Mouse (Mus musculus) frontal cortex, adult (tissue): ENCODE data around the gene Nrg3.
A peak's percentile ranks its signal among the peaks of the same experiment; 100 is the strongest.
"Not testable (repeated sequence)": the region's sequence is repeated elsewhere in the genome, so short reads cannot be mapped to it uniquely, and the experiment has no call there.

Experiments used
- ATAC-seq: cut with Nextera tagmentation; 2 replicates; pipeline ENCODE4 v1.9.2; 2017; ENCODE audit warnings: mild to moderate bottlenecking, moderate library complexity, mixed read lengths; ENCODE audit not compliant: low TSS enrichment

Nrg3 gene

DNA sequence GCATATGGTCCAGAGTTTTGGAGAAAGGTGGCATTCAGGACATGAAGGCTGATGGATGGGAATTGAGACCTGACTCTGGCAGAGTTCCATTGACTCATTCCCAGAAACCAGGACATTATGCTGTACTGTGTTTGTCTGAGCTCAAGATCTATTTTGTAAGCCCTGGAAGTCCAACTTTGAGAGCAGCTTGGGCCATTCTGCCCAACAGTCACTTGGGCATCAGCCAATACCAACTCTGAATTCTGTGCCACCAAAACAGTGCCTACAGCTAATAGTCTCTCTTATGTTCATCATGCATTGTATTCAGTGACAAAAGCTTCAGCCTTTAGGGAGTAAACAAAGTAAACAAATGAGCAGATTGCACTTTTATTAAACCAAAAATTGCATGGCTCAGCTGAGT is 843.2 kb downstream of the Nrg3 start:
- ATAC-seq: no peak

GRCm38 (mm10) chr14:38628862-38629619 is 843.8 kb downstream of the Nrg3 start:
- no peak; the same call in 1 of the 2 replicates for ATAC-seq

DNA sequence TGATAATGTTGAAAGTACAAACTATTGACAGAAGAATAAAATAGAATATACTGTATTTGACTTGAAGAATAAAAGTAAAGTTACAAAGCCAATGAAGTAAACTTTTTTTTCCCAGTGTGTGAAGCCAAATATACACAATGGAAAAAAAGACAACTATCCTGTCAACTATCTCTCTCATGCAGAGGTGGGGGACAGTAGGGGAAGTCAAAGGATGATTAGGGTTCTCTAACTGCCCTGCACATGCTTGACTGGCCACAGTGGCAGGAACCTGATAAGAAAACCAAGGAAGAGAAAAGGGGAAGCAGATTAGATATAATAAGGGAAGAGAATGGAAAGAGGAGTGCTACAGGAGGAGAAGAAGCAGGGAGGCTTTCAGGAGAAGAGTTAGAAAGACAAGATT is 855.9 kb downstream of the Nrg3 start:
- ATAC-seq: no peak

GRCm38 (mm10) chr14:38597735-38598134 is 875.2 kb downstream of the Nrg3 start:
- no peak for ATAC-seq

DNA sequence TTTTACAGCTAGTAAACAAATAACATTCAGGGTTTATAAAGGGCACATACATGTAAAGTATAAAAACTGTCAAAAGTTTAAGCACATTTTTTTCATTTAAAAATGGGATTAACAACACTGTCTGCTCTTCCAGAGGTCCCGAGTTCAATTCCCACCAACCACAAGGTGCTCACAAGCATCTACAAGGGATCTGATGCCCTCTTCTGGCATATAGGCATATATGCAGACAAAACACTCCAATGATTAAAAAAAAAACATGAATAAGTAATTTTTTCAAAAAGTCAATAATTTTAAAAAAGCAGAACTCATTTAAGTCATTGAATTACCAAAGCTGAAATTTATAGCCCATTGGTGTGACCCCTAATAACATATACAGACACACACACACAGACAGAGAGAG is 878.6 kb downstream of the Nrg3 start:
- no peak for ATAC-seq

GRCm38 (mm10) chr14:38576796-38577195 is 896.1 kb downstream of the Nrg3 start:
- ATAC-seq: no peak

DNA sequence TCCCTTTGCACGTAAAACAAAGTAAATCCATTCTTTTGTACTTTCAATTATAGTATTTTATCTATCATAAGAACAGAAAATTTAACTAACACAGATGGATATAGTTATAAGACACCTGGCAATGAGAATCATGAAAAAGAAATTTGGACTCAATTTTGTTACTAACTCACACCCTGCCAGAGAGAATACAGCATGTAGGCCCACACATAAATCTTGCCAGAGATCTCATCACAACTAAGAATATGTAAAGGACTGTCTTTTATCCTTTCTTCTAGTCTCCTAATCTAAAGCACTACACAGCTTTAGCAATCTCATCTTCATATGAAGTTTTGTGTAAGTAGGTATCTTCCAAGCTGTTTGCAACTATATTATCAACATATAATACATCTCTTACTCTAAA is 904.7 kb downstream of the Nrg3 start:
- ATAC-seq: peak; percentile 81

DNA sequence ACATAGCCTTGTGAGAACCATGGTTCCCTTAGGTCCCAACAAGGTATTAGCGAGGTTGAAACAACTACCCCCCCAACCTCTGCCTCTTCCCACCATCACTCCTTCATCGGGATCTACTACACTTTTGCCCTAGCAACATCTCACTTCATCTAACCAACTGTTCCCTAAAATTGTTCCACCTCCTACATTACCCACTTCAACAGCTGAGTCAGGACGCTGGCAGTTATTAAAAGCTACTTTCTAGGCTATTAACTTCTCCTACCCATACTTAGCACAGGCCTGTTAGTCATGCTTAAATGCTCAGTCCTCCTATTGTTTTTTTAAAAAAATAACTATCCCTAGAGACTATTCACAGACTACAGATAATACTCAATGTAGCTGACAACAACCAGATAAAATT is 906.7 kb downstream of the Nrg3 start:
- ATAC-seq: peak; percentile 70

- ATAC-seq: no peak
Observed at GRCm38 (mm10) chr14:38554636-38555035, 918.3 kb downstream of the Nrg3 start.

DNA sequence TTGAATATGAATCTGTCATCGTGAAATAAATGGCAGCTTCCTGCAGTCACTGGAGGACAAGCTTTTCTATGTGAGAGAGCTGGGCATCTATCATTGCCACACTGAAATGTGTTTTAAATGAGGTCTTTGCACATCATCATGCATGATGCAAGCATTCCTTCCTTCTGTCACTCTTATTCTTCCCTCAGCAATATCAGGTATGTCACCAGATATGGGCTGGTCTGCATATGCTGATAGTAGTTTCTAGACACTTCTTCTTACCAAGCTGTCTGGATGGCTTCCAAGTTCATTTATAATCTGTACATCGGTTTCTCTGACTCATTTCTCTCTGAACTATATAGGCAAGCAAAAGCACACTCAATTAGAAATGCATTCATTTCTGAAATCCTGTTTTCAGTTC is 925.6 kb downstream of the Nrg3 start:
- ATAC-seq: peak; percentile 64

DNA sequence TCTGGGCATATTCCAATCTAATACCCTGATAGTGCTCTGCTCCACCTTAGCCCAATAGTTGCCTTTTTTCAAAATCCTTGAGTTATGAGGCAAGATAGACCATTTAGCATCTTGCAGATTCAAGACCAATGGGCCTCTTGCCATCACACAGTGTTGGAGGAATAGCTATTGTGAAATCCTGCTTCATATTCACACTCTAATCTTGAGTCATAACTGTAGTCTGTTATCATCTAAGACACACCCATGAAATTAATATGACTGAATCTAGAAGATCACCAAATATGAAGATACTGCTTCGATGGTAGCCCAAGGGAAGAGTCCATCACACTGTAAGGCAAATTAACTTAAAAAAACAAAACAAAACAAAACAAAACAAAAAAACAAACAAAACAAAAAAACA is 937.7 kb downstream of the Nrg3 start:
- no peak for ATAC-seq

DNA sequence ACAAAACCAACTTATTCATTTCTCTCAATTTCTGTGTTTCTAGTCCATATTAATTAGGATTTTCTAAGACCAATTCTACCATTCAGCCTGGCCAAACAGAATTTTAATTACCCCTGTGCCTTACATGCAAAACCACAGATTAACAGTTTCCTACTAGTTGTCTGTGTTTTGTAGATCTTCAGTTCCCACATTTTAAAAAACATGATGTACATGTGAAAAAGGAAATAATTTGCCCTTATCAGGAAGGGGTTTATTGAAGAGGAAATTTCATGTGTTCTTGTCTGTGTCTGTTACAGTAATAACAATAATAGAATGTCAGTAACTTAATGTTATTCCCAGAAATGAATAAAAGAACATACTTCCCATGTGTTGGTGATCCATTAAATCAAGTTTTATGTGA is 939.4 kb downstream of the Nrg3 start:
- ATAC-seq: no peak

DNA sequence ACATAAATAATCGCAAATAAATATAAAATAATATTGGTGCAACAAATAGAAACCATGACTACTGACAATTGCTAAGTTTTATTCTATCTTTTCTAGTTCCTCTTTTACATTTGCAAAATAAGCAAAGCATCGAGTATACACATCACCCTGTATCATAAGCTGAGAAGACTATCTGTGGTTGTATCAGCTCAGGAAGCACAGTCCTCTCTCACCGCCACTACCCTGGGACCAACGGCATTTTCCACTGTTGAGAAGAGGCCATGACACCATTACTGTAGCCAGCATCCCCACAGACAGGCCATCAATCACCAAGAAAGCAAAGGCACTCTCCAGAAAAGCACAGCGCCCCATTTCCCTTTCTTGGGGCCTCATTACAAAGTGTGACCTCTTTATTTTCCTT is 956.7 kb downstream of the Nrg3 start:
- ATAC-seq: no peak

- ATAC-seq: no peak
Observed at GRCm38 (mm10) chr14:38509016-38509415, 963.9 kb downstream of the Nrg3 start.

- ATAC-seq: peak; percentile 92
Observed at GRCm38 (mm10) chr14:38494970-38495369, 977.9 kb downstream of the Nrg3 start.

GRCm38 (mm10) chr14:38447086-38447485 is 1025.8 kb downstream of the Nrg3 start:
- no peak for ATAC-seq

GRCm38 (mm10) chr14:38444788-38445187 is 1028.1 kb downstream of the Nrg3 start:
- peak; percentile 94 for ATAC-seq

- no peak for ATAC-seq
Observed at GRCm38 (mm10) chr14:38433793-38434589, 1038.9 kb downstream of the Nrg3 start.

- ATAC-seq: no peak
Observed at GRCm38 (mm10) chr14:38374660-38375059, 1098.2 kb downstream of the Nrg3 start.

DNA sequence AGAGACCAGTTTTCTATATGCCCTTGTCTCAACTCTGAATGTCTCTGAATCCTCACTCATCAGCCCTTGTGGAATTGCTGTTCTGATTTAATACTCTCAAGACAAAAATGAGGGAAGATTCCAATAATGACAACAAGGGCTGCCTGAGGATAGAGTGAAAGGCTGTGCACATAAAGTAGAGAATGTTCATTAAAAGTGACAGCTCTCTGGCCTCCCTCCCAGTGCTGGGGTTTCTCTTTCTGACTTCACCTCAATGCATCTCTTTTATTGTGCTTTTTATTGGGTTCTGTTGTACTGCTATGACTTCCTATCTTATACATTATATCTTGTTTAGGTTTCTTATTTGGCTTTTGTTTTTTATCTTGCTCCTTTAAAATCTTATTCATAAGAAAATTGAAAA is 1131.9 kb downstream of the Nrg3 start:
- no peak for ATAC-seq

- ATAC-seq: not testable (repeated sequence)
Observed at GRCm38 (mm10) chr14:38322841-38323240, 1150.0 kb downstream of the Nrg3 start.

GRCm38 (mm10) chr14:38320619-38321340 is 1152.1 kb downstream of the Nrg3 start:
- ATAC-seq: no peak
